Comparison of ENCODE assay signal across 8 mouse cellular contexts in genomic region chr2:135658486-135659390, GRCm38 (mm10). TPM values are rescaled to one million over a fixed set of nuclear protein-coding genes. Genes with fewer than 3 reads are reported as not detected.
DNase-seq lines count a peak whose midpoint lies in the region; ATAC-seq lines count a peak whose summit lies in the region.

Plcb4 (plus strand) TSS chr2:135659011.

- DNase-seq in adrenal gland, postnatal 14 days: peak; percentile 94
- DNase-seq in embryo, embryonic 9.5 days (ENCODE audit: extremely low spot score): peak; percentile 91
- DNase-seq in left cerebral cortex, postnatal 25 days (ENCODE audit: low spot score in 2 of 2): peak; percentile 71 to 88
- peak; percentile 90 to 91 for DNase-seq in right cerebral cortex, postnatal 10 days (ENCODE audit: low spot score in 2 of 2)
- peak; percentile 55 for DNase-seq in urinary bladder, postnatal 10 days (ENCODE audit: low spot score)

- H3K27me3 ChIP-seq in intestine, embryonic 16.5 days (replicated peaks; ENCODE audit: control insufficient read depth, insufficient read depth, low read length): no peaks in the 10 kb centered on the region

- H3K9me3 ChIP-seq in intestine, embryonic 16.5 days (ENCODE audit: control insufficient read depth, low read length): no peaks in the 10 kb centered on the region

- ATAC-seq in granulocyte monocyte progenitor cell, adult 5-6 weeks (replicated peaks; ENCODE audit: poor library complexity, severe bottlenecking): peak; percentile 89
- peak; percentile 91 for ATAC-seq in intestine, embryonic 16.5 days
- peak; percentile 93 for ATAC-seq in megakaryocyte-erythroid progenitor cell, adult 5-6 weeks (replicated peaks; ENCODE audit: low FRiP score, low TSS enrichment, poor library complexity, severe bottlenecking)

- no peaks in the 10 kb centered on the region; the same call in 1 of the 2 replicates for H3K4me1 ChIP-seq in intestine, embryonic 16.5 days (ENCODE audit: control insufficient read depth, insufficient read depth, low read length)

- peak within 1 kb of the TSS; percentile 90 for H3K4me2 ChIP-seq in intestine, embryonic 16.5 days (ENCODE audit: low read depth, low read length)

- intact Hi-C loops in left cerebral cortex, postnatal 25 days (cut with DNase I): loop anchor here (2.0 to 5.0 kb wide), 3 partner anchors 52 to 269 kb away; no protein-coding TSS in a partner anchor

- WGBS in intestine, embryonic 16.5 days: 1% methylated on average over 67 of the region's 71 CpGs

- peak within 1 kb of the TSS; percentile 87 for H3K9ac ChIP-seq in intestine, embryonic 16.5 days (ENCODE audit: low read depth, low read length)

- peak within 1 kb of the TSS; percentile 86 for H3K27ac ChIP-seq in intestine, embryonic 16.5 days (ENCODE audit: low read length)

- no peaks in the 10 kb centered on the region for H3K36me3 ChIP-seq in intestine, embryonic 16.5 days (ENCODE audit: control insufficient read depth, insufficient read depth, low read length)

- peak within 1 kb of the TSS; percentile 83 for H3K4me3 ChIP-seq in intestine, embryonic 16.5 days (ENCODE audit: low read length)

RNA-seq across cellular contexts. Expression of gene Plcb4, which starts in this region (rescaled TPM):
- 42.5 and 58.3 TPM in 2 replicates for total RNA-seq in adrenal gland, postnatal 14 days (2021)
- 19.9 and 20.8 TPM in 2 replicates for total RNA-seq in granulocyte monocyte progenitor cell, adult 5-6 weeks (2014; fragmentation: Nextera tagmentation)
- 11.3 and 20.0 TPM in 2 replicates for total RNA-seq in granulocyte monocyte progenitor cell, adult 5-6 weeks (2017)
- 6.9 and 7.4 TPM in 2 replicates for polyA plus RNA-seq in intestine, embryonic 16.5 days (2015; fragmentation: Nextera tagmentation; extraction: Ambion mirVana)
- 10 to 100 TPM; 67.8 to 69.8 TPM for total RNA-seq in left cerebral cortex, postnatal 25 days (2021)
- total RNA-seq in megakaryocyte-erythroid progenitor cell, adult 5-6 weeks (2014; fragmentation: Nextera tagmentation): 23.4 and 32.1 TPM in 2 replicates
- 25.3 and 25.7 TPM in 2 replicates for total RNA-seq in megakaryocyte-erythroid progenitor cell, adult 5-6 weeks (2017)

Comparison
In these comparisons a context has a peak if more than half of its experiments do, and no peak if none do; other contexts are left out.
1. Peak in every context shown above with its lines: DNase-seq, ATAC-seq, H3K4me3 ChIP-seq and H3K27ac ChIP-seq.